Mouse (Mus musculus): ENCODE measurements around the gene Olfr888. TPM values are rescaled to one million over a fixed set of nuclear protein-coding genes. Genes with fewer than 3 reads are reported as not detected.

Gene Olfr888
- not detected for total RNA-seq (2023)

GRCm38 (mm10) chr9:38107828-38108227 lies at the start of gene Olfr888:
Gene Olfr888, plus strand, starts transcription at chr9:38108128.

GRCm38 (mm10) chr9:38061022-38061421 lies 46.9 kb upstream of the Olfr888 start, which contains the start of gene Olfr885:
Gene Olfr885, plus strand, starts transcription at chr9:38061322.

GRCm38 (mm10) chr9:38083772-38084171 lies 24.2 kb upstream of the Olfr888 start, which contains the start of gene Olfr887:
Gene Olfr887, plus strand, starts transcription at chr9:38084072.

GRCm38 (mm10) chr9:38114898-38115297 lies 7.0 kb downstream of the Olfr888 start, which contains the start of gene Olfr889:
Gene Olfr889, plus strand, starts transcription at chr9:38115198.

GRCm38 (mm10) chr9:38142217-38142616 lies 34.3 kb downstream of the Olfr888 start, which contains the start of gene Olfr890:
Gene Olfr890, plus strand, starts transcription at chr9:38142517.

Other genes starting within 250 kb of the Olfr888 start
- not detected for gene Olfr145, start 211.4 kb upstream of the Olfr888 start, total RNA-seq (2023)
- not detected for gene Olfr878, start 190.3 kb upstream of the Olfr888 start, total RNA-seq (2023)
- gene Olfr881, start 116.3 kb upstream of the Olfr888 start, total RNA-seq (2023): not detected
- gene Olfr883, start 82.3 kb upstream of the Olfr888 start, total RNA-seq (2023): not detected
- gene Olfr884, start 61.6 kb upstream of the Olfr888 start, total RNA-seq (2023): not detected
- not detected for gene Olfr885, start 46.8 kb upstream of the Olfr888 start, total RNA-seq (2023)
- gene Olfr887, start 24.1 kb upstream of the Olfr888 start, total RNA-seq (2023): not detected
- gene Olfr889, start 7.1 kb downstream of the Olfr888 start, total RNA-seq (2023): not detected
- not detected for gene Olfr890, start 34.4 kb downstream of the Olfr888 start, total RNA-seq (2023)
- gene Olfr891, start 72.7 kb downstream of the Olfr888 start, total RNA-seq (2023): not detected
- not detected for gene Olfr893, start 100.2 kb downstream of the Olfr888 start, total RNA-seq (2023)
- gene Olfr894, start 109.9 kb downstream of the Olfr888 start, total RNA-seq (2023): not detected
- gene Olfr143, start 144.6 kb downstream of the Olfr888 start, total RNA-seq (2023): not detected
- gene Olfr895, start 159.7 kb downstream of the Olfr888 start, total RNA-seq (2023): not detected
- gene Olfr896-ps1, start 183.0 kb downstream of the Olfr888 start, total RNA-seq (2023): not detected
- gene Olfr25, start 220.9 kb downstream of the Olfr888 start, total RNA-seq (2023): not detected
- gene Olfr898, start 240.3 kb downstream of the Olfr888 start, total RNA-seq (2023): not detected